Mouse (Mus musculus) embryonic facial prominence, embryonic 14.5 days (tissue): ENCODE results near the gene Camta1. TPM values are rescaled to one million over a fixed set of nuclear protein-coding genes. Genes with fewer than 3 reads are reported as not detected.

Experiments
- ATAC-seq: fragments of 200-750 bp; cut with Nextera tagmentation; 2 replicates; pipeline ENCODE4 v1.8.0; 2017; ENCODE audit warnings: low read depth, moderate number of reproducible peaks, moderate TSS enrichment
- DNase-seq: peaks from one replicate; pipeline ENCODE4 v3.0.0-alpha.2; 2015; ENCODE audit warnings: low spot score
- H3K27ac ChIP-seq: fragments of 300-500 bp; sonication (generic); replicated peaks from 2 replicates; pipeline ENCODE4 v1.5.1; 2014; ENCODE audit warnings: low read depth, mild to moderate bottlenecking, low read length, moderate library complexity
- H3K27me3 ChIP-seq: fragments of 300-500 bp; sonication (generic); replicated peaks from 2 replicates; pipeline ENCODE4 v1.6.1; 2014; ENCODE audit warnings: low read length; ENCODE audit not compliant: control insufficient read depth, insufficient read depth
- H3K36me3 ChIP-seq: fragments of 300-500 bp; sonication (generic); 2 replicates; pipeline ENCODE4 v1.6.1; 2014; ENCODE audit warnings: low read length, mixed read lengths; ENCODE audit not compliant: control insufficient read depth, insufficient read depth
- H3K4me1 ChIP-seq: fragments of 300-500 bp; sonication (generic); 2 replicates; pipeline ENCODE4 v1.6.1; 2014; ENCODE audit warnings: antibody characterized with exemption, low read length; ENCODE audit not compliant: control insufficient read depth, insufficient read depth
- H3K4me2 ChIP-seq: fragments of 300-500 bp; sonication (generic); 2 replicates; pipeline ENCODE4 v1.6.1; 2014; ENCODE audit warnings: low read depth, mild to moderate bottlenecking, low read length, moderate library complexity, mixed read lengths
- H3K4me3 ChIP-seq: fragments of 300-500 bp; sonication (generic); 2 replicates; pipeline ENCODE4 v1.5.1; 2014; ENCODE audit warnings: low read depth, mild to moderate bottlenecking, low read length
- H3K9ac ChIP-seq: fragments of 300-500 bp; sonication (generic); 2 replicates; pipeline ENCODE4 v1.6.1; 2014; ENCODE audit warnings: low read depth, mild to moderate bottlenecking, low read length, moderate library complexity, mixed read lengths
- H3K9me3 ChIP-seq: fragments of 300-500 bp; sonication (generic); 2 replicates; pipeline ENCODE4 v1.6.1; 2016; ENCODE audit warnings: low read length; ENCODE audit not compliant: control insufficient read depth
- WGBS: fragments of 180-500 bp; shearing (Covaris S2); extraction: QIAGEN DNeasy Blood & Tissue Kit; methylation state at CpG from one replicate; pipeline ENCODE4 v1.1.7; 2014; 5-methylcytosine and 5-hydroxymethylcytosine counted together
- polyA plus RNA-seq: library from polyadenylated mRNA; unstranded; fragments of >200 nt; fragmentation: Nextera tagmentation; extraction: Ambion mirVana; gene quantifications from 2 replicates; pipeline ENCODE4 v1.2.1, GENCODE M21; 2014

Gene Camta1
- polyA plus RNA-seq, 1 experiment from 2014 or later = 77.3 TPM

DNA sequence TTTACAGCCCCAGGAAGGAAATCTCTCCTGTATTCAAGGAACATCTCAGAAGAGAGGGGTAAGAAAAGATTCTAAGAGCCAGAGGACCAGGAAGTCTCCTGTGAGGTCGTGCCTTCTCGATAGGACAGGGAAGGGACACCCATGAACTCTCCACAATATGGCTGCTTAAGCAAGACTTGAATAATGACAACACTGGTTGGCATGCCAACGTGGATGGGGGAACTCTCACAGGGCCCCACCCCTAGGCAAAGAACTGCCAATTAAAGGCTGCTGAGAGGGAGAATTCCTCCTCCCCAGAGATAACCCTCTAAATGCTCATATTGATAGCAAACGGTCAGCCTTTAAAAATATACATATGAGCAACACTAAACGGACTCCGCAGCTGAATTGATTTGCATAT lies 39.1 kb upstream of the Camta1 start:
- H3K4me1 ChIP-seq = no peaks in the 10 kb centered on the region
- no peaks in the 10 kb centered on the region for H3K27me3 ChIP-seq
- no peak overlapping the region for H3K4me3 ChIP-seq
- H3K36me3 ChIP-seq = no peaks in the 10 kb centered on the region
- no peak overlapping the region for H3K9ac ChIP-seq
- H3K4me2 ChIP-seq = no peak overlapping the region
- no peaks in the 10 kb centered on the region for H3K9me3 ChIP-seq
- 78% methylated on average over 6 of the region's 6 CpGs for WGBS
- no peak overlapping the region for H3K27ac ChIP-seq
- ATAC-seq (no peak), DNase-seq (no peak)

DNA sequence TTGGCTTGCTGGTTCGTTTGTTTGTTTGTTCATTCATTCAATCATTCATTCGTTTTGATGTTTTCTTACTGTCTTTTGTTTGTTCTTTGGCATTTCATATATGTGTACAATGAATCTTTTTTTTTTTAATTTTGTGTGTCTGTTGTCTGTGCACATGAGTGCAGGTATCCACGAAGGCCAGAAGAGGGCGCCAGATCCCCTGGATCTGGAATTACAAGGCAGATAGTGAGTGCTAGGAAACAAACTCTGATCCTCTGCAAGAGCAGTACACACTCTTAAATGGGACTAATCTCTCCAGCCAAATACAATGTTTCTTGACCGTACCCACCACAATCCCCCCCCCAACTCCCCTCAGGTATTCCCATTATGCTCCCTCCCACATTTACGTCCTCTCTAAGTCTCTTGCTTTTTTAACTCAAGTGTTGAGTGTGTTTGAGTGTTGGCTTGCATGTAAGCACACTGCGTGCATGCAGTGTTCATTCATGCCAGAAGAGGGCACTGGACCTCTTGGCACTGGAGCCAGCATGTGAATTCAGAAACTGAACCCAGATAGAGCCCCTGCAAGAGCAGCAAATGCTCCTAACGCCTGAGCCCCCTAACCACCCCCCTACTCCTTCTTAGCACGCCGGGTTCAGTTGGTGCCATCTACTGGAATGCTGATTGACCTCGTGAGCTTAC lies 38.2 kb upstream of the Camta1 start:
- peaks cover 4% of the 10 kb centered on the region; the same call in 1 of the 2 replicates for H3K9me3 ChIP-seq
- ATAC-seq (no peak), DNase-seq (no peak)
- no peak overlapping the region for H3K4me3 ChIP-seq
- H3K27me3 ChIP-seq = no peaks in the 10 kb centered on the region
- no peaks in the 10 kb centered on the region for H3K4me1 ChIP-seq
- no peak overlapping the region for H3K27ac ChIP-seq
- no peaks in the 10 kb centered on the region for H3K36me3 ChIP-seq
- no peak overlapping the region for H3K9ac ChIP-seq
- WGBS = 74% methylated on average over 11 of the region's 11 CpGs
- H3K4me2 ChIP-seq = no peak overlapping the region

DNA sequence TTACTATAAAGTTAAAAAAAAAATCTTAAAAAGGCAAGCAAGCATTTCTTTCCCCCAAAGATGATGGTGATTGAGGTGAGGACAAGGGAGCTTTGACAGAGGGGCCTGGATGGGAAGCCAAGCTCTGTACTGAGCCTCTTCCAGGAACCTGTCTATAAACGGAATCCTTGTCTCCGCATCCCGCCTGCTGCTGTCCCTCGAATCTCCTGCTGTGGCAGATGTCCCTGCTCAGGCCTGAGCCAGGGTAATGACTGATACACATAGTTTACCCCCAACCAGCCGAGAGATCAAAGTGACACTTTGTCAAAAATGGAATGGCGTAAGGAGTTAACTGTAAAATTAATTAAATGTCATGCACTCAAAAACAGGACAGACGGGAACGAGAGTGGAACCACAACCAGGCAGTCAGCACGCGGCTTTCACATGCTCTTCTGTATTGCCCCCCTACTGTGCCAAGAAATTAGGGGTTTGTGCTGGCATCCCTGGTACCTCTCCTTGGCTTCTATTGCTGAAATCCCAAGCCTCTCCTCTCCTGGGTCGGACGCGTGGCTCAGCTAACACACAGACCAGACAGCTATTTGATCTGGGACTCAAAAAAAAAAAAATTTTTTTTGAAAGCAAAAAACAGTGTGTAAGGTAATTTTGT lies 37.0 kb upstream of the Camta1 start:
- WGBS = 34% methylated on average over 13 of the region's 13 CpGs
- Histone ChIP-seq H3K4me3 (no peak overlapping the region), H3K4me1 (no peaks in the 10 kb centered on the region), H3K9me3 (peaks cover 4% of the 10 kb centered on the region; the same call in 1 of the 2 replicates), H3K9ac (no peak overlapping the region), H3K36me3 (no peaks in the 10 kb centered on the region), H3K27me3 (no peaks in the 10 kb centered on the region), H3K4me2 (no peak overlapping the region), H3K27ac (no peak overlapping the region)
- ATAC-seq (no peak), DNase-seq (no peak)

DNA sequence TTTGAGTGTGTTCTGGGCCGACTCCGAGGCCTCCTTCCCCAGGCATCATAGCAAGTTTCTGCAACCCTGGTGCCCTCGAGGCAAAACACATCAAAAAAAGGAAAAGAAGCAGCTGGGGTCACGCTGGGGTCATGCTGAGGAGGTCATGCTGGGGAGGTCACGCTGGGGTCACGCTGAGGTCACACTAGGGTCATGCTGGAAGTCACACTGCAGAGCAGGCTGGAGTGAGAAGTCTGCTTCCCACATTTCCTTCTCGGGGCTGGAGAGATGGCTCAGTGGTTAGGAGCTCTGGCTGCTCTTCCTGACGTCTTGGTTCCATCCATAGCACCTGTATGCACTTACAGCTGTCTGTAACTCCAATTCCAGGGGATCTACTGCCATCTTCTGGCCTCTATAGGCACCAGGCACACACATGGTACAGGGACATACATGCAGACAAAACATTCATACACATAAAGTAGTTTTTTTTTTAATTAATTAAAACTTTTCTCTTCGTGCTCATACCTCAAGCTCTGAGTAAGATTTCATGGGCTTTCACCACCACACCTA lies 35.5 kb upstream of the Camta1 start:
- Histone ChIP-seq H3K4me3 (no peak overlapping the region), H3K27ac (no peak overlapping the region), H3K4me2 (no peak overlapping the region), H3K9me3 (peaks cover 4% of the 10 kb centered on the region; the same call in 1 of the 2 replicates), H3K4me1 (no peaks in the 10 kb centered on the region), H3K36me3 (no peaks in the 10 kb centered on the region), H3K9ac (no peak overlapping the region), H3K27me3 (no peaks in the 10 kb centered on the region)
- ATAC-seq (no peak), DNase-seq (no peak)
- WGBS = 56% methylated on average over 9 of the region's 9 CpGs

GRCm38 (mm10) chr4:151895624-151896023 lies 33.9 kb upstream of the Camta1 start:
- no peak for DNase-seq
- no peak for ATAC-seq
- Histone ChIP-seq H3K27ac (no peak overlapping the region), H3K4me1 (no peaks in the 10 kb centered on the region), H3K9ac (no peak overlapping the region), H3K4me2 (no peak overlapping the region), H3K36me3 (no peaks in the 10 kb centered on the region), H3K4me3 (no peak overlapping the region), H3K9me3 (peaks cover 4% of the 10 kb centered on the region; the same call in 1 of the 2 replicates), H3K27me3 (no peaks in the 10 kb centered on the region)
- 86% methylated on average over 7 of the region's 7 CpGs for WGBS

GRCm38 (mm10) chr4:151894926-151895325 lies 33.2 kb upstream of the Camta1 start:
- ATAC-seq = no peak
- H3K4me2 ChIP-seq = no peak overlapping the region
- WGBS = 92% methylated on average over 12 of the region's 12 CpGs

GRCm38 (mm10) chr4:151893241-151893640 lies 31.6 kb upstream of the Camta1 start:
- no peaks in the 10 kb centered on the region for H3K4me1 ChIP-seq
- no peak overlapping the region for H3K4me2 ChIP-seq
- no peak overlapping the region for H3K9ac ChIP-seq
- WGBS = 74% methylated on average over 6 of the region's 6 CpGs
- no peaks in the 10 kb centered on the region for H3K27me3 ChIP-seq
- peaks cover 4% of the 10 kb centered on the region; the same call in 1 of the 2 replicates for H3K9me3 ChIP-seq
- H3K4me3 ChIP-seq = no peak overlapping the region
- ATAC-seq (no peak), DNase-seq (no peak)
- no peak overlapping the region for H3K27ac ChIP-seq
- no peaks in the 10 kb centered on the region for H3K36me3 ChIP-seq

More at GRCm38 (mm10) chr4:151894926-151895325, 33.2 kb upstream of the Camta1 start:
- no peak overlapping the region for H3K9ac ChIP-seq
- H3K27ac ChIP-seq = no peak overlapping the region
- H3K4me3 ChIP-seq = no peak overlapping the region
- peaks cover 4% of the 10 kb centered on the region; the same call in 1 of the 2 replicates for H3K9me3 ChIP-seq
- H3K27me3 ChIP-seq = no peaks in the 10 kb centered on the region
- H3K36me3 ChIP-seq = no peaks in the 10 kb centered on the region
- DNase-seq = peak; percentile 30
- H3K4me1 ChIP-seq = no peaks in the 10 kb centered on the region

GRCm38 (mm10) chr4:151881590-151881989 lies 19.9 kb upstream of the Camta1 start:
- Histone ChIP-seq H3K9me3 (no peaks in the 10 kb centered on the region), H3K9ac (no peak overlapping the region), H3K27me3 (no peaks in the 10 kb centered on the region), H3K4me3 (no peak overlapping the region), H3K4me1 (no peaks in the 10 kb centered on the region), H3K4me2 (no peak overlapping the region), H3K27ac (no peak overlapping the region), H3K36me3 (no peaks in the 10 kb centered on the region)
- WGBS = 91% methylated on average over 12 of the region's 12 CpGs
- ATAC-seq (no peak), DNase-seq (no peak)
